Mouse (Mus musculus): ENCODE data around the gene Snhg11. TPM values are rescaled to one million over a fixed set of nuclear protein-coding genes. Genes with fewer than 3 reads are reported as not detected.

Gene Snhg11
- not detected in 4 replicates for total RNA-seq (2023)

GRCm38 (mm10) chr2:158375443-158376122 is at the start of gene Snhg11:
TSS of gene Snhg11 (plus strand) at chr2:158375638.

DNA sequence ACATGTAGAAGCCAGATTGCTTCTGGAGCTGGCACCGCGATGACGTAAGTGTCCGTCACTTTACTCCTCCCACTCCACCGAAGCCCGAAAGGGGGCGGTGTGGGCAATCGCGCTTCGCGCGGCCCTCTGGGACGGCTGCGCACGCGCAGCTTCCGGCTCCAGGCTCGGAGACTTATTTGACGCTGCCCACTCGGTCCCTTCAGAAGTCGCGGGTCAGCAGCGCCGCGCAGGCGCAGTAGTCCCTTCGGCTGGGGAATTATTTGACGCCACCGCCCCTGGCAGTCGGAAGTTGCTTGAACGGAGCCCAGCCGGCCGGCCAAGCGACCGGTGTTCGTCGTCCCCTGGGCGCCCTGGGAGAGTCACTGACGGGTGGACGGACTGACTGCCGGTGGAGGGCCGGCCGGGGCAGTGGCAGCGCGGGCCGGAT is 34.2 kb downstream of the Snhg11 start, which contains the start of gene Ralgapb:
Gene Ralgapb, plus strand, starts transcription at position 254 of the 427 bp plus-strand sequence.

Other genes with a start within 250 kb of the Snhg11 start
- 2.0 to 3.6 TPM (median 2.9 TPM) in 4 replicates for gene Tgm2, start 229.2 kb upstream of the Snhg11 start, total RNA-seq (2023)
- not detected in 4 replicates for gene D630003M21Rik, start 146.4 kb upstream of the Snhg11 start, total RNA-seq (2023)
- gene Bpi, start 117.5 kb upstream of the Snhg11 start, total RNA-seq (2023), result not detected in 4 replicates
- gene Lbp, start 69.1 kb upstream of the Snhg11 start, total RNA-seq (2023), result not detected in 4 replicates
- gene Ralgapb, start 34.2 kb downstream of the Snhg11 start, total RNA-seq (2023), result 59.7 to 72.3 TPM (median 66.7 TPM) in 4 replicates
- 1.9 to 4.4 TPM (median 2.5 TPM) in 4 replicates for gene Adig, start 127.0 kb downstream of the Snhg11 start, total RNA-seq (2023)
- 0.67 TPM in 1 of 4 replicates, not detected in the others for gene Arhgap40, start 137.2 kb downstream of the Snhg11 start, total RNA-seq (2023)
- gene Slc32a1, start 235.1 kb downstream of the Snhg11 start, total RNA-seq (2023), result 0.39 to 0.49 TPM (median 0.44 TPM) in 3 of 4 replicates, not detected in the other
- gene Actr5, start 249.2 kb downstream of the Snhg11 start, total RNA-seq (2023), result 49.2 to 53.1 TPM (median 50.0 TPM) in 4 replicates